Mouse (Mus musculus): ENCODE results near the gene Tcte2. TPM values are rescaled to one million over a fixed set of nuclear protein-coding genes. Genes with fewer than 3 reads are reported as not detected.

Gene Tcte2
- polyA plus RNA-seq, 1 experiment from 2014 or later: 5.0 TPM

DNA sequence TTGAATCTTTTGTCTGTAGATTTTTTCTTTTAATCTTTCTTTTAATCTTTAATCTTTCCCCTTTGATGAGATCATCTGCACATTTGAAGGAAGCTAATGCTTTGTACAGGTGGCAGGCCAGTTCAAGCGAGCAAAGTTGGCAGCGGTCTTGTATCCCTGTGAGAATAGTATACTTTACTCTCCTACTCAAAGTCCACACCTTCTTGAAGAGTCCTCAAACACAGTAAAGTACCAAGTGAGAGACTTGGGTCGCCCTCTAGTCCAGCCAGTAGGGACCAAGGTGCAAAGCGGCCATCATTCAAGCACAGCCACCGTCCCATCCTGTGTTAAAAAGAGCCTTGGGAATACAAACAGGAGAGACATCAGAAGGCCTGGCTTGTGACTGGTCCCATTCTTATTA, 26.6 kb downstream of the Tcte2 start:
- Histone ChIP-seq H3K9ac (ENCODE audit: low read length) (no peak overlapping the region), H3K27me3 (ENCODE audit: control insufficient read depth, insufficient read depth, low read length) (no peaks in the 10 kb centered on the region), H3K9me3 (ENCODE audit: control insufficient read depth, low read length) (no peaks in the 10 kb centered on the region), H3K4me1 (ENCODE audit: control insufficient read depth in 2 of 2, insufficient read depth in 2 of 2, low read length in 2 of 2) (peaks cover 27 to 33% of the 10 kb centered on the region in 2 experiments), H3K4me2 (ENCODE audit: low read length) (no peak overlapping the region), H3K4me3 (ENCODE audit: control insufficient read depth in 1 of 2, insufficient read depth in 1 of 2, low read depth in 1 of 2, low read length in 2 of 2) (no peak overlapping the region), H3K27ac (replicated peaks in 1 of 2; ENCODE audit: control insufficient read depth in 1 of 2, insufficient read depth in 1 of 2, low read depth in 2 of 2, low read length in 2 of 2) (no peak overlapping the region), H3K36me3 (ENCODE audit: control insufficient read depth, insufficient read depth, low read length) (no peaks in the 10 kb centered on the region)
- WGBS: 90% methylated on average over 5 of the region's 5 CpGs
- no peak for ATAC-seq (ENCODE audit: insufficient number of reproducible peaks, insufficient read depth, low FRiP score, low read depth)

DNA sequence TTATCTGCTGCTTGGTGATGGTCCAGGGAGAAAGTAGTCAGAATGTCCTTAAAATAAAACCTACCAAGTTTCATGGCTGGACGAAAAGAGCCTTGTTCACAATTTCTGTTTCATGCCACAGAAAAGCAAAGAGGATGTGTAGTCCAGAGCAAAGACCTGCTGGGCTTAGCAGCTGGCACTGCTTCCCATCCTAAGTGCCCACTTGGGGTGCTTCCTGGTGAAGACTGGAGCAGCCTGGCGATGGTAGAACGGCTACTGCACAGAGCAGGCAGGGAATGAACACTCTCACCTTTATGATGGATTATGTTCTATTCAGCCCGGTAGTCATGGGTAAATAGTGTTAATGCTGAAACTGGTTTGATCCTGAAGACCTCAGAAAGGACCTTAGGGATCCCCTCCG, 27.7 kb downstream of the Tcte2 start:
- Histone ChIP-seq H3K27ac (replicated peaks in 1 of 2; ENCODE audit: control insufficient read depth in 1 of 2, insufficient read depth in 1 of 2, low read depth in 2 of 2, low read length in 2 of 2) (no peak overlapping the region), H3K9ac (ENCODE audit: low read length) (no peak overlapping the region), H3K27me3 (ENCODE audit: control insufficient read depth, insufficient read depth, low read length) (no peaks in the 10 kb centered on the region), H3K4me2 (ENCODE audit: low read length) (no peak overlapping the region), H3K4me3 (ENCODE audit: control insufficient read depth in 1 of 2, insufficient read depth in 1 of 2, low read depth in 1 of 2, low read length in 2 of 2) (no peak overlapping the region), H3K9me3 (ENCODE audit: control insufficient read depth, low read length) (no peaks in the 10 kb centered on the region), H3K36me3 (ENCODE audit: control insufficient read depth, insufficient read depth, low read length) (no peaks in the 10 kb centered on the region), H3K4me1 (ENCODE audit: control insufficient read depth in 2 of 2, insufficient read depth in 2 of 2, low read length in 2 of 2) (peaks cover 26 to 33% of the 10 kb centered on the region in 2 experiments)
- ATAC-seq (ENCODE audit: insufficient number of reproducible peaks, insufficient read depth, low FRiP score, low read depth): no peak
- 84% methylated on average over 5 of the region's 5 CpGs for WGBS

DNA sequence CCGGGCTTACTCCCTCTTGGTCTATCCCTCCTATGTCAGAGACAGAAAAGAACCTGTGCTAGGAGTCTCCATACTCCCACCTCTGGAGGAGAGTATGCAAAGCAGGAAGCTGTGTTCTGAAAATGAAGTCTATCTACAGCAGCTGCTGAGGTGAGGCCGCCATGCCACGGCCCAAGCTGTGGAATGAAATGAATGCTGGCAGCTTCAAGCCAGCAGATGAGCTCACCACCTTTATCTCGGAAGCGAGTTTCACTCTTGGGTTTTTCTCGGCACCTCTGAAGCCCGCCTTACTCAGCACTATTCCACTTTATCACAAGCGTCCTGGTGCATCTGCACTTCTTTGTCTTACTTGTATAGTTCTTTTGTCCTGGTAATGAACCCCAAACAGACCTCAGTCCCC, 28.9 kb downstream of the Tcte2 start:
- peaks cover 21 to 26% of the 10 kb centered on the region in 2 experiments for H3K4me1 ChIP-seq (ENCODE audit: control insufficient read depth in 2 of 2, insufficient read depth in 2 of 2, low read length in 2 of 2)
- H3K36me3 ChIP-seq (ENCODE audit: control insufficient read depth, insufficient read depth, low read length): no peaks in the 10 kb centered on the region
- peak overlapping the region; percentile 42 to 68; a peak in 3 of 4 replicates for H3K27ac ChIP-seq (replicated peaks in 1 of 2; ENCODE audit: control insufficient read depth in 1 of 2, insufficient read depth in 1 of 2, low read depth in 2 of 2, low read length in 2 of 2)
- H3K27me3 ChIP-seq (ENCODE audit: control insufficient read depth, insufficient read depth, low read length): no peaks in the 10 kb centered on the region
- no peaks in the 10 kb centered on the region for H3K9me3 ChIP-seq (ENCODE audit: control insufficient read depth, low read length)
- peak overlapping the region; percentile 54 for H3K9ac ChIP-seq (ENCODE audit: low read length)
- H3K4me3 ChIP-seq (ENCODE audit: control insufficient read depth in 1 of 2, insufficient read depth in 1 of 2, low read depth in 1 of 2, low read length in 2 of 2): no peak overlapping the region
- 0 out of 2 replicates have a peak, but pooled peaks have one; percentile 53 for ATAC-seq (ENCODE audit: insufficient number of reproducible peaks, insufficient read depth, low FRiP score, low read depth)
- peak overlapping the region; percentile 52 for H3K4me2 ChIP-seq (ENCODE audit: low read length)
- WGBS: 9% methylated on average over 8 of the region's 8 CpGs

DNA sequence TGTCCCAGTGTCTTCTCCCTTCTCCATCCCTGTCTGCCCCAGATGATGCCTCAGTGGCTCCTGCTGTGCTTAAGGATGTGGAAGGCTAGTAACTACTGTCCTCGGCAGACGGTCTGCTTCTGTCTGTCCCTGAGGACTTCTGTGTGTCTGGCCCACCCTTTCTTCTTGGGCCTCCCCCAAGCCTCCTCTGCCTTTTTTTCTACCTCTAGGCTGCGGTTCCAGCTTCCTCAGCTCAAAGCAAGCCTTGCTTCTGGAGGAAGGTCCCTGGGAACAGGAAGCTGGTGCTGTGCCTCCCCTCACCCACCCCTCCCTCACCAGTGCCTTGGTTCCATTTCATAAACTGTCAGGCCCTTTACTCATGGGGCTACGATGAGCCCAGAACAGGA, 29.9 kb downstream of the Tcte2 start:
- Histone ChIP-seq H3K4me2 (ENCODE audit: low read length) (no peak overlapping the region), H3K36me3 (ENCODE audit: control insufficient read depth, insufficient read depth, low read length) (no peaks in the 10 kb centered on the region), H3K9me3 (ENCODE audit: control insufficient read depth, low read length) (no peaks in the 10 kb centered on the region), H3K27me3 (ENCODE audit: control insufficient read depth, insufficient read depth, low read length) (no peaks in the 10 kb centered on the region), H3K9ac (ENCODE audit: low read length) (no peak overlapping the region), H3K27ac (replicated peaks in 1 of 2; ENCODE audit: control insufficient read depth in 1 of 2, insufficient read depth in 1 of 2, low read depth in 2 of 2, low read length in 2 of 2) (no peak overlapping the region), H3K4me3 (ENCODE audit: control insufficient read depth in 1 of 2, insufficient read depth in 1 of 2, low read depth in 1 of 2, low read length in 2 of 2) (no peak overlapping the region), H3K4me1 (ENCODE audit: control insufficient read depth in 2 of 2, insufficient read depth in 2 of 2, low read length in 2 of 2) (peaks cover 20 to 21% of the 10 kb centered on the region in 2 experiments)
- 53% methylated on average over 4 of the region's 4 CpGs for WGBS
- ATAC-seq (ENCODE audit: insufficient number of reproducible peaks, insufficient read depth, low FRiP score, low read depth): no peak

DNA sequence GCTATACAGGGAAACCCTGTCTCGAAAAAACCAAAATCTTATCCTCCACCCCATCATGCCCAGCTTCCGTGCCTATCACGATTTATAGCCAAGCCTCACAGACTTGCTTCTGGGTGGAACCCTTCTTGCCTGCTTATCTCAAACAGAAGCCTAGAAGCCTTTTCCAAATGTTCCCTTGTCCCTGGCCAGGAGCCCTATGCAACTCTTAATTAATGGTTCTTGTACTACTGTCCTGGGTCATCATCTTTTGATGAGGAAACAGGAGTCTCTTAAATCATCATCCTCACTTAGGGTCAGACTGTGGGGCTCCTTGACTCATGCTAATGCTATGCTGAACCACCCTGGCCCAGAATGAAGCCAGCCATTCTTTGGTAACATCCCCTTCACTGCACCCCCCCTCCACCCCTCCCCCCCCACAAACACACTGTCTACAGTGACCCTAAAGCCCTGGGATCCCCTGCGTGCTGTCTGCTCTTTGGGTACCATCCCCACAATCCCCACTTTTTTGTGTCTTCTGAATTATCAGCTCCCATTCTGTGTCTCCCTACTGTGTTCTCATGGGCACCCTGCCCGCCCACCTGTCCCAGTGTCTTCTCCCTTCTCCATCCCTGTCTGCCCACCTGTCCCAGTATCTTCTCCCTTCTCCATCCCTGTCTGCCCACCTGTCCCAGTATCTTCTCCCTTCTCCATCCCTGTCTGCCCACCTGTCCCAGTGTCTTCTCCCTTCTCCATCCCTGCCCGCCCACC, 30.5 kb downstream of the Tcte2 start:
- 94% methylated on average over 6 of the region's 6 CpGs for WGBS
- H3K36me3 ChIP-seq (ENCODE audit: control insufficient read depth, insufficient read depth, low read length): no peaks in the 10 kb centered on the region
- H3K4me1 ChIP-seq (ENCODE audit: control insufficient read depth in 2 of 2, insufficient read depth in 2 of 2, low read length in 2 of 2): peaks cover 18% of the 10 kb centered on the region in 2 experiments
- no peak for ATAC-seq (ENCODE audit: insufficient number of reproducible peaks, insufficient read depth, low FRiP score, low read depth)
- no peak overlapping the region for H3K9ac ChIP-seq (ENCODE audit: low read length)
- no peak overlapping the region for H3K27ac ChIP-seq (replicated peaks in 1 of 2; ENCODE audit: control insufficient read depth in 1 of 2, insufficient read depth in 1 of 2, low read depth in 2 of 2, low read length in 2 of 2)
- H3K9me3 ChIP-seq (ENCODE audit: control insufficient read depth, low read length): no peaks in the 10 kb centered on the region
- H3K4me3 ChIP-seq (ENCODE audit: control insufficient read depth in 1 of 2, insufficient read depth in 1 of 2, low read depth in 1 of 2, low read length in 2 of 2): no peak overlapping the region
- no peaks in the 10 kb centered on the region for H3K27me3 ChIP-seq (ENCODE audit: control insufficient read depth, insufficient read depth, low read length)
- H3K4me2 ChIP-seq (ENCODE audit: low read length): no peak overlapping the region

DNA sequence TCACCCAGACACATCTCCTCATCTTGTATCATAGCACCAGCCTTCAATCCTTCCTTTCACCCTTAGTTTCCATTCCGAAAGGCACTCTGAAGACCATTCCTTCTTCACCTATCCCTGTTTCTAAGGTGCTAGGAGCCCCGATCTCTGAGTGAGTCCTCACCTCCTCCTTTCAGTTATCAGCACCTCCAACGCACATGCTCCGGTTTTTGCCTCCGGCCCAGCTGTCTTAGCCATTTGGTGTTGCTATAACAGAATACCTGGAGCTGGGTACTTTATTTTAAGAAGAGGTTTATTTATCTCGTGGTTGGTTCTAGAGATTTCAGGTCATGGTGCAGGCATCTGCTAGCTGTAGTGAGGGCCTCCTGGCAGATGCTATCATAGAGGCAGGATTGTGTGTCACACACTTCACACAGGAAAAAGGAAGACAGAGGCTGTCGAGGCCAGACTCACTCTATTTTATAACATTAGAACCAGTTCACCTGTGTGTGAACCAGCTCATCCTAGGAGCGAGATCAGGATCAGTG, 34.7 kb downstream of the Tcte2 start:
- Histone ChIP-seq H3K27ac (replicated peaks in 1 of 2; ENCODE audit: control insufficient read depth in 1 of 2, insufficient read depth in 1 of 2, low read depth in 2 of 2, low read length in 2 of 2) (no peak overlapping the region), H3K4me3 (ENCODE audit: control insufficient read depth in 1 of 2, insufficient read depth in 1 of 2, low read depth in 1 of 2, low read length in 2 of 2) (no peak overlapping the region), H3K9me3 (ENCODE audit: control insufficient read depth, low read length) (no peaks in the 10 kb centered on the region), H3K4me1 (ENCODE audit: control insufficient read depth in 2 of 2, insufficient read depth in 2 of 2, low read length in 2 of 2) (peaks cover 5 to 9% of the 10 kb centered on the region in 2 experiments; a peak in 3 of 4 replicates), H3K27me3 (ENCODE audit: control insufficient read depth, insufficient read depth, low read length) (no peaks in the 10 kb centered on the region), H3K36me3 (ENCODE audit: control insufficient read depth, insufficient read depth, low read length) (no peaks in the 10 kb centered on the region), H3K4me2 (ENCODE audit: low read length) (no peak overlapping the region), H3K9ac (ENCODE audit: low read length) (no peak overlapping the region)
- no peak for ATAC-seq (ENCODE audit: insufficient number of reproducible peaks, insufficient read depth, low FRiP score, low read depth)
- 88% methylated on average over 8 of the region's 8 CpGs for WGBS

DNA sequence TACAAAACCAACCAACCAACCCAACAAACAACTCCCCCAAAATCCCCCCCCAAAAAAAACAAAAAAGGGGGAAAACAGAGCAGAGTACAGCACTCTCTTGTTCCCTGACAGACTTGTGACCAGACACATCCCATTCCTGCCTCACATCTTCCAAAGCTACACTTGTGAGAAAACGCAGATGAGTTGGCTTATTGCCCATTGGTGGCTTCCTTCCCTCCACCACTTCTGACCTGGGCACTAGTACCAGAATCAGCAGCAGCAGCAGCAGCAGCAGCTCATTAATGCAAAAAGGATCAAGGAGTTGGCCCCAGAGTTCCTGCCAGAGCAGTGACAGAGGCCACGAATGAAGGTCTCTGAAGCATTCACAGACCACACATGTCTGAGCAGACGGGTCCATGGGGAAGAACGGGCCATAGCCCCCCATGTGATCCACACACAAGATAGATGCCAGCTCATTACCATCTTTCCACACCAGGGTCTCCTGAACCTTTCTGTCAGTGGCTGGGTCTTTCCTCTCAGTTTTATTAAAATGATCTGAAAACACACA, 36.5 kb downstream of the Tcte2 start:
- H3K4me2 ChIP-seq (ENCODE audit: low read length): no peak overlapping the region
- WGBS: 20% methylated on average over 4 of the region's 4 CpGs
- no peaks in the 10 kb centered on the region for H3K36me3 ChIP-seq (ENCODE audit: control insufficient read depth, insufficient read depth, low read length)
- H3K9me3 ChIP-seq (ENCODE audit: control insufficient read depth, low read length): no peaks in the 10 kb centered on the region
- H3K27ac ChIP-seq (replicated peaks in 1 of 2; ENCODE audit: control insufficient read depth in 1 of 2, insufficient read depth in 1 of 2, low read depth in 2 of 2, low read length in 2 of 2): no peak overlapping the region
- H3K27me3 ChIP-seq (ENCODE audit: control insufficient read depth, insufficient read depth, low read length): no peaks in the 10 kb centered on the region
- peaks cover 2 to 9% of the 10 kb centered on the region in 2 experiments; a peak in 2 of 4 replicates for H3K4me1 ChIP-seq (ENCODE audit: control insufficient read depth in 2 of 2, insufficient read depth in 2 of 2, low read length in 2 of 2)
- no peak; the same call in 1 of the 2 replicates for ATAC-seq (ENCODE audit: insufficient number of reproducible peaks, insufficient read depth, low FRiP score, low read depth)
- H3K9ac ChIP-seq (ENCODE audit: low read length): no peak overlapping the region
- no peak overlapping the region for H3K4me3 ChIP-seq (ENCODE audit: control insufficient read depth in 1 of 2, insufficient read depth in 1 of 2, low read depth in 1 of 2, low read length in 2 of 2)

Data from heart, embryonic 14.5 days (tissue).